Mouse (Mus musculus) thymus, postnatal 10 days (tissue): ENCODE measurements around the gene Unc50.

Experiments
- DNase-seq, 2 experiments: peaks; one replicate each; pipeline ENCODE4 v3.0.0; 2021; ENCODE audit warnings: low spot score in 2 of 2

Unc50 gene

DNA sequence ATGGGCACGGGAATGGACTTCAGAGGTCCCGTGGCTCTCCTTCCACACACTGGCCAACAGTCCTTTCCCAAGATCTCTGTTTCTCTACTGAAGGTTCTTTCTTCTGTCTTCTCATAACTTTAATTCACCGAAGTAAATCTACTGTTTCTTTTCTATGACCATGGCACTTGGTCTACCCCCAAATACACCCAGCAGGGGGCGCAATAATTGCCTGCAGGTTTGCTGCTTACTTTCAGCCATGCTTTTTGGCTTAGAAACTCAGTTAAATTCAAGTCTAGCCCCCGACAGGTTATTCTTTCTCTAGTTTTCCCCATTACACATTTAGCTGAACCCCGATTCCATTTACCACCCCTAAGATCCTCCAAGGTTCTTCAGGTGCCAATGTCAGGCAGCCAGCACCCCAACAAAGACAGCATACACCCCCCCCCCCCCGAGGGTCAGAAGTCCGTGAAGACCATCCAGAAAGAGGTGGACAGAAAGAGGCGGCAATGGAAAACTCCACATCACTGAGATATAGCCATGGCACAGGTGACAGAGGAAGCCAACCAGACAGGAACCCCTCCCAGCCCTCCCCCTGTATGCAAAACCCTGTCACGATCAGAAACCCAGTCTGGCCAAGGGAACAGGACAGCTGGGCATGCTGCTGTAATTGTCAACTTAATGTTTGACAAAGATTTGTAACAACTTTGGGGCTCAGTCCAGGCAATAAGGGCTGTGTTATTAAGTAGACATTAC is 18.6 kb downstream of the Unc50 start:
- peak; percentile 51 to 86 for DNase-seq

DNA sequence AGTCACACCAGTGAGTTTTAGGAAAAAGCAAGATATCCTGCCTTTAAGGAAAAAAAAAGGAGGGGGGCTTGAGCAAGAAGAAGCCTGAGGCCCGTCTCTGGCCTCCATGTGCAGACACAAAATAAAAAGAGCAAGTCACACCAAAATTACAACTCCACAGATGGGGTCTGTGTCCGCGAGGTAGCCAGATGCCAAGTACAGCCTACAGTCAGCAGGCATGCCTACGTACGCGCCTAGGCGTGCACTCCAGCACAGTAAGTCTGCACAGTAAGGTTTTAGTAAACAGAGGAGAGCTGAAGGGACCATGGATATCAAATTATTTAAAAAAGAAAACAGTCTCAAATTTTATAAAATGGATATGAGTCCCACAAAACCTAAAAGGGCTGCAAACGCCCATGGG is 21.3 kb downstream of the Unc50 start:
- DNase-seq, result no peak

DNA sequence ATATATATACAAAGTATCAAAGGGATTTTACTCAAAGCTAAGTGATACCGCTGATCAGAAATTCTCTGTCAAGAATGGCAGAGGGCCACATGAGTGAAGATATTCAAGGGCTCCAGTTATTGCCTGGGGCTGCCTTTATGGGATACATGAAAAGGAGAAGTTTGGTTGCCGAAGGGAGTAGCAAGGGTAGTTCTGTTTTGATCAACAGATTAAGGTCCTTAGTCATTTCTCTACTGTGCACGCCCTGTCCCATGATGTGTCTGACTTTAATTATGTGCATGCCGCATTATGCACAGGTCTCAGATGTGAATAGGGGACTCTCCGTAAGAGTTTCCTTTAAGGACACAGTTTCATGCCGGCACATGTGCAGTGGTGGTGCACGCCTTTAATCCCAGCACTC is 27.6 kb downstream of the Unc50 start:
- DNase-seq, result no peak

DNA sequence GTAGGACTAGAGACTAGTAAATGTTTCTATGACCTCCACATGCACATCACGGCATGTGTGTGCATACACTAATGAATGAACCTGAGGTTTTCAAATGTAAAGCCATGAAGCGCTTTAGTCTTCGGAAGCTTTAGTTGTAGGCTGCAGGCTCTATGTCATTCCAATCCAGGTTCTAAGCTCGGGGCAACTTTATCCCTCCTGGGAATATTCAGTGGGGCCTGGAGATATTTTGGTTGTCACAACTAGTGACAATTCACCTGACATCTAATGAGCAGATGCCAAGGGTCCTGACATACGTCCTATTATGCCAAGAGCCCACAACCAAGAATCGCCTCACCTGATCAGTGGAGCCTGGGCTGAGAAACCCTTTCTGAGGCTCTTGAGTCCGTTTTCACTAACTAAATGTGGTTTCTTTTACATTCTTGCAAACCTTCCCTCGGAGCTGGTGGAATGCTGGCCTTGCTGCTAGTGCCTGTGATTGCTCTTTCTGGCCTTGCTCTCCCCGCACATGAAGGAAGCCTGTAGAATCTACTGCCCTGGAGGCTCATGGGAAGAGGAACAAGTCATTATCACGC is 35.0 kb downstream of the Unc50 start:
- no peak for DNase-seq

DNA sequence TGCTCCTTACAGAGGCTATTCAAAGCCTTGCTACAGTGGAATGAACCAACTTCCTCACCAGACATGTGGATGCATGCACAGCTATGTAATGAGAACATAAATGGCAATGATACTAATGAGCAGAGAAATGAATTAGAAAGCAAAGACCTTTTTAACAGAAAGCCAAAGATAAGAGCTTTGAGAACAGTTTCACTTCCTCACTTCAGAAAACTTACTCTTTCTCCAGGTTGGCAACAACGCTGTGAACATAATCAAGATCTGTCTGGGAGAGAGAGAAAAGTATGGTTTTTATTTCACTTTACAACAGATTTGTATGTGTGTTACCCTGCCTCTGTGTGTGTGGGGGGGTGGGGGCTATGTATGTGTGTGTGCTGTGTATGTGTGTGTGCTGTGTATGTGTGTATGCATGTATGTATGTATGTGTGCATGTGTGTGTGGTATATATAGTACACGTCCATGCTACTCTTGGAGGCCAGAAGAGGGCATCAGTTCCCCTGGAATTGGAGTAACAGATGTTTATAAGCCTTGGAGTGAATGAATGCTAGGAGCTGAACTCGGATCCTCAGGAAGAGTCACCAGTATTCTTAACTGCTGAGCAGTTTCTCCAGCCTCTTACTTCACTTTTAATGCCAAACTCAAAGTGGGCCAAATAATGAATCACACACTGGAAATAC is 36.5 kb downstream of the Unc50 start:
- DNase-seq, result no peak

DNA sequence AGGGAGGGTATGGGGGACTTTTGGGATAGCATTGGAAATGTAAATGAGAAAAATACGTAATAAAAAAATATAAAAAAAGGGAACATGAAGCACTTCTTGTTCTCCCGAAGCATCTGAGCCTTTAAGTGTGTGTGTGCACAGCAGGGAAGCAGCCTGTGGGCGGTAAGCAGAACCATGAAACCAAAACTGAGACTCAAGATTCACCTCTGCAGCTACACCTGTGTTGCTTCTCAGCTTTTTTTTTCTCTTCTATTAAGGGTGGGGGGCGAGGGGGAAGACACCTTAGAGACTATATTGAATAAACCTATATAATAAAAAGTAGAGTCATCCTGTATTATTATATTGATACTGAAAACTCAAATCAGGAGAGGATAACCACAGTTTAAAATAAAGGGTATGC is 37.9 kb downstream of the Unc50 start:
- no peak for DNase-seq

DNA sequence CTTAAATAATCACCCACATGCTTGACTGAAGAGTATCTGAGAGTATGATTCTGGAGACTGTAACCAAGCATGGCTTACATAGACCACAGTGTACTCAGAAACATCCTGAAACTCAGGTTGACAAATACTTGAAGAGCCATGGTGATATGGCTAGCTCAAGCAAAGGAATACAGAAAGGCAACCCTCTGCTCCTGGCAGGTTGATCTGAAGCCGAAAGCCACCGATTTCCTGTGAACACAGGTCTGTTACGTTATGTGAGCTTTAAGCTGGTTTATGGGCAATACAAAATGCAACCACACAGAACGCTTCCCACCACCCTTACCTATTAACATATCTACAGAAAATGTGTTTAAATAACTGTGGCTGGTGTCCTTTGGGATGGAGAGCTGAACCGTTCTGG is 39.1 kb downstream of the Unc50 start:
- DNase-seq, result no peak

DNA sequence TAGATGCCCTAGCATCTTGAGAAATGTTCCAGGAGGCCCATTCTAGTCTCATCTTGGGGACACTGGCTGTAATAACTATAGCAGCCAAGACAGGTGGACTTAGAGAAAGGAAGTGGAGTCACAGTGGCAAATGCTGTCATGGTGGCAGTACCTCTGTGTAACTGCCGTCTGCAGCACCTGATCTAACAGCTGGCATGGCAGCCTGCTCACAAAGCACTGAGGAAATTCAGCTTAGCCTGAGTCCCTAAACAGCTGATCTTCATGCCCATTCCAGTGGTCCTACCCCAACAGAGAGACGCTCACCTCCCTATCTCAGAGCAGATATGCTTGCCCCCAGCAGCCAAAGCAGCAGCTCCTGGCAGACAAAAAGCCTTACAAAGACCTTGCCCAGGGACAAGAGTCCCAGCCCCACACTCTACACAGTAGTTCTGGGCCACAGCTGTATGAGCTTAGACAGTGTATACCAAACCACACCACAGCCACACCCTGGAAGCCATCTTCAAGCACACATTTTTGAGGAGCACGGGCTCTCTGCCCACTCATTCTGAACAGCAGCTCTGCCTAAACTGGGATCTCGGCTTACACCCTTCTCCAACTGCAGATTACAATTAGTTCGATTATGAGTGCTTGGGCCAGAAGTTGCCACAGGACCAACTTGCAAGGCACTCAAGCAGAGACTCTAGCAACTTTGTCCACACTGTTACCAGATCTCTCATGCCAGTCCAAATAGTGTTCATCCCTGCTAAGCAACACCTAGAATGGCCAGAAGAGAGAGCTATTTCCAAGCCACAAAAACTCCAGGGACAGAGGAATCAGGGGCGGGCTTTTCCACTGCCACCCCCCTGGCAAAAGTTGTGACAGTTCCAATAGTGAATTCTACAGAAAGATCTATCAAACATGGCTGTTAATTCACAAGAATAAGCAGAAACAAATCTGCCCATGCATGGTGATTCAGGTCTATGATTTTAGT is 41.5 kb downstream of the Unc50 start:
- no peak for DNase-seq

DNA sequence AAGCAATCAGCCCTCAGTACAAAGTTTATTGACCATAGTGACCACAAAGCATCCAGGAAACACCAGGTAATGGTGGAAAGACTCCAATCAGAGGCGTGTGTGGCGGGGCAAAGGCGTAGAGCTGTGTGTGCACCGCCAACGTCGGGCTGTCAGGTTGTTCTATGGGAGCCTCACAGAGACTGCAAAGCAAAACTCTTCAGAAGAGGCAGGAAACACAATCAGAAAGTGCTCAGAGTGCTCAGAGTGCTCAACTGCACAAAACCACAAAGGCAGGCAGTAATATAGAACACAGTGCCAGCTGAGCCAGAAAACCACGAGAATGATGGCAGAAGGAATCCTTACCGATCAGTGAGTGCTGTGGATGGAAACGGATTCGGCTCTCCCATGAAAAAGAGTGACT is 43.3 kb downstream of the Unc50 start:
- DNase-seq, result peak; percentile 57 to 65

DNA sequence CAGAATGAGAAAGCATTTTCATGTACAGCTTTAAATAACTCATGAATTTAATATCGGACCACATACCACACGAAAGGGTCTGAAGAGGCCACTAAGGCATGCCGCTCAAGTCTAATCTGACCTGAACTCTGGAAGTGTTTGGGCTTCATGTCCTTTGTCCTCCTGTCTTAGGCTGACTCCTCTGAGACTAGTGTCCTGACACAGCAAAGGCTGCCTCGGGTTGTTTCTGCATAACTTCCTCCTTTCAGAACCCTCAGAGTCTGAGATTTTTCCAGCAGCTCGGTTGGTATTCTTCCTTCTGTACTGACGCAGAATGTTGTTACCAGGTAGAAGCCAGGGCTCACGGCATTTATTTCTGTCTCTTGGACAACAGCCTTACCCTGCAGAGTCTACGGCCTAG is 44.1 kb downstream of the Unc50 start:
- no peak for DNase-seq

DNA sequence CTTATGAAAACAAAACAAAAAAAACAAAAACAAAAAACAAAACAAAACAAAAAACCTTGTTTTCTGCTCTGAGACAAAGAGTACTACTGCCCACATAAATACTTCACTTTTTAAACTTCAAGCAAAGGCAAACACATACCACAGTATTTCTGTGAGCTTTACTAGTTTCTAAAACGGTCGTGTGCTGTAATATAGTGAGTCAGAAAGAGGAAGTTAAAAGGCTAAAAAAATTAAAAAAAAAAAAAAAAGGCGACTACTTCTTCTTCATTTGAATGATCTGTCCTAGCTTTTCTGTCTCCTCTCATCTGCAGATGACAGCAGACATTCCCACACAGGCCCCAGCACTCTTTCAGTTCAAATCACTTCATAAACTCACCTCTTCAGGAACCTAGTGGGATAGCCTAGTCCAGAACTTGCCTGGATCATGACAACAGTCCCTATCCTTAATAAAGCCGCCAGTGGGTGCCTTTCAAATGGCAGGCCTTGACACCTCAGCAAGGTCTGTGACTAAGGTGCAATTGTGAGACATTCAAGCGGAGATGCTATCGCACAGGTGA is 44.8 kb downstream of the Unc50 start:
- no peak for DNase-seq

DNA sequence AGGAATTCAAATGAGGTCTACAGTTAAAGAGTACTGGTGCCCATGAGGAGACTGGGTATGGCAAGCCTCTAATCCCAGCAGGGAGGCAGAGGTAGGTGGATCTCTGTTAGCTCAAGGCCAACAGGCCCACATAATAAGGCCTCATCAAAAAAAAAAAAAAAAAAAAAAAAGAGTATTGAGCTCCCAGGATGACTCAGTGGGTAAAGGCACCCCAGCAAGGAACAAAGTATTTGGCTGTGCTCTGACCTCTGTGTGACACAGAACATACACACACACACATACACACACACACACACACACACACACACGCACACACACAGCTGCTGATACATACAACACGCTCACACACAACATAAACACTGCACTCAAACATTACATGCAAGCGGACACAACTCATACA is 45.4 kb downstream of the Unc50 start:
- no peak for DNase-seq

DNA sequence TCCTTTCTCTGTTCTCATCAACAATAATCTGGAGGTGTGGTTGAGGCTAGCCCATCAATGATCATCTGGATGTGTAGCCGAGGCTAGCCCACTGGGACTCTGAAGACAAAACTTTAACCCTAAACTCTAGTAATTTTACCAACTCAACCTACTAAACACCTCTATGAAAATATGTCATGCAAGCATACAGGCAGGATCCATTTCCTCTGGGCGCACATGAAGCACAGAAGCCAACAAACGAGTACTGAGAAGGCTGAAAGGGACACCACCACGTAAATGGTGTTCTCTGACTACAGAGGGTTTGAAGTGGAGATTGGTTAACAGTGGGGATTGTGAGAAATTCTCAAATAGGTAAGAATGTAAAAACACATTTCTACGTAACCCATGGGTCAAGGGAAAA is 47.3 kb downstream of the Unc50 start:
- DNase-seq, result no peak

DNA sequence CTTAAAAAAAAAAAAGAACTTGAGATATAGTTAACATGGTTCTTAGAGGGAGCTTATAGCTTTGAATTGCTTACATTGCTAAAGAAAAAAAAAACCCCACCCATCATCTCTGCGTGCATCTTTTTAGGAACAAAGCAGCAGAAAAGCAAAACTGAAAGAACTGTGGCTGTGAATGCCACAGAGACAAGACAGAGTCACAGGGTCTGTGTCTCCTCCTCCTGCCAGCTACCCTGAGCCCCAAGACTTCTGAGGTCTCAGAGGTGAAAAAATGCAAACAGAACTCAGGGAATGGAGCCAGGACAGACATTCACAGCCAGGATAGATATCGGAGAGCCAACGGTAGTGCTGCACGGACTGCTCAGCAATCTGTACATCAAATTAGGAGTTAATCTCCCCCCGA is 48.0 kb downstream of the Unc50 start:
- DNase-seq, result no peak

DNA sequence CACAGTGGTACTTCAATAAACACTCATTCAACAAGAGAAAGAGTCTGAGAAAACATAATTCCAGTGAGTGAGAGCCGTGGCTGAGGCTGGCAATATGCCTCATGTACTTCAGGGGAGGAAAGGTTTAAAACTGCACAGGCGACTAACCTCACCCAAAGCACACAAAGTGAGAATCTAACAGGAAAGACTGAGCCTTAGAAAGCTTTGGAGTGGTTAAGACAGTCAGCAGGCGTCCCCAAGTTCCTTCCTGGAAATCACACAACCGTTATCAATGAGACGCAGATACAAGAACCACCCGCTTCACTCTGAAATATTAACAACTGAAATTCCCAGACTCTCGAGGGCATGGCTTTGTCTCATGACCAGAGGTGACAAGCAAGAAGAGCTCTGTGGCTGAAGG is 48.5 kb downstream of the Unc50 start:
- no peak for DNase-seq

DNA sequence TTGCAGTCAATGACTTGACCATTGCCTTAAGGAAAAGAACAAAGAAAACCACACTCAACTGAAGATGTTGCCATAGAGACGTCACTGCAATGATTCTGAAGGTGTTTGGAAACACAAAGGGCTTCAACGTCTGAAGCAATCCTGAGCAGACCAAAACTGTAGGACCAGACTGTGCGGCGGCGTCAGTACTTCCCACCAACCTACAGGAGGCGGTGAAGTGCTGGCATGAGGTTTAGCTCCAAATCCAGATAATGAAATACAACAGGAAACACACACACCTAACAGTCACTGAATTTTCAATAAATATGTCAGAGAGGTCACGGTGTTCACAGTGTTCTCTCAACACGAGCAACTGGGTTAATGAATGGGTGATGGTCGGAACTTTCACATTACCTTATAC is 49.1 kb downstream of the Unc50 start:
- DNase-seq, result peak; percentile 58 to 74

DNA sequence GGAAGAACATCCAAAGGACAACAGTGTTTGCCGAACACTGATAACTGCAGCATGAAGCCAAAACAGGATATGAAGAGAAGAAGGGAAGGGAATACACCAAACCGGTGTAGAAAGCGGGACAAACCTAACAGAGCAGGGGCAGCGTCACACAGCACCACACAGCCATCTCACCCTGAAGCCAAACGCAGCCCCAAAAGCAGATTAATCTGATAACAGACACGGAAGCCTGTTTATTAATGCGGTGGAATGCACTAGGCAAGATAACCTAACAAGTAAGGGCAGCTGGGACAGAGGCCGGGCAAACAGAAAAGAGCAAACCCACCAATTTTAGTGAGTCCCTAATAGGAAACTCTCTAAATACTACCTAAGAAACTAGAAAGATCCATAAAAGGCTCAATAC is 49.8 kb downstream of the Unc50 start:
- no peak for DNase-seq

DNA sequence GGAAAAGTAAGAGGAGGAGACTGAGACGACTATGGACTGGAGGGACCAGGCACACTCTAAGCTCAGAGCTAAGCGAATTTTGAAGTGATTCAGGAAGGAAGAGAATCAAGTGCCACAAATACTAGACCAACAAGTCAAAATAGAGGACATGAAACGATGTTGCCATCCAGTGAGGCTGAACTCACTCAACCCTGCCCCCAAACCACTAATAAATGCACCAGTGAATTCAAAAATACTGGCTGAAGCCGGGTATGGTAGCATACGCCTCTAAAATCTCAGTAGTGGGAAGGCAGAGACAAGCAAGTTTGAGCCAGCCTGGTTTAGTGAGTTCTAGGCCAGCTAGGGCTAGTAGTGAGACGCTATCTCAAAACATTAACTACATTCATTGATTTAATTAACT is 50.8 kb downstream of the Unc50 start:
- no peak for DNase-seq

DNA sequence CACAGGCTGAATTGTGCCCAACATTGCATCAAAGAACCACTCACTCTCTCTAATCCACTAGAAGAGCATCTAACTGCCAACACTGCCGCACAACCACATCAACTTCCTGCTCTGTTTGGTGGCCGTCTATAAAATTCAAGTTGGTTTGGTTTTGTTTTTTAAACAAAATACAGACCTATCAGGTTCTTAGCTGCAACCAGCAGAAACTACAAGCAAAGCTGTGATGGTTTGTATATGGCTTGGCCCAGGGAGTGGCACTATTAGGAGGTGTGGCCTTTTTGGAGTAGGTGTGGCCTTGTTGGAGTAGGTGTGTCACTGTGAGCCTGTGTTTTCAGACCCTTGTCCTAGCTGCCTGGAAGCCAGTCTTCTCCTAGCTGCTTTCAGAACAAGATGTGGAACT is 51.4 kb downstream of the Unc50 start:
- DNase-seq, result no peak

DNA sequence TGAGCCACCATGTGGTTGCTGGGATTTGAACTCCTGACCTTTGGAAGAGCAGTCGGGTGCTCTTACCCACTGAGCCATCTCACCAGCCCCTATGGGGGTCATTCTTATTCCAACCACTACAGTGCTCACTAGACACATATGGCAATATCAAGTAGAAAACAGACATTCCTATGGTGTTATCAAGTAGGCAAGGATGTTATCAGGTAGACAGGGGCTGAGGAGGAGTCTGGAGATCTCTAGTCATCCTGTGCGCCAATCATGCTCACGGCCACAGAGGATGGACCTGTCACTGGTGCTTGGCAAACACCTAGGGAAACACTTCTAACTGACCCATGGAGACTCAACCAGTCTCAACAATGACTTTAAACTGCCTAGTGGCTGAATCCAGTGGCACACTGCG is 54.7 kb downstream of the Unc50 start:
- DNase-seq, result no peak

DNA sequence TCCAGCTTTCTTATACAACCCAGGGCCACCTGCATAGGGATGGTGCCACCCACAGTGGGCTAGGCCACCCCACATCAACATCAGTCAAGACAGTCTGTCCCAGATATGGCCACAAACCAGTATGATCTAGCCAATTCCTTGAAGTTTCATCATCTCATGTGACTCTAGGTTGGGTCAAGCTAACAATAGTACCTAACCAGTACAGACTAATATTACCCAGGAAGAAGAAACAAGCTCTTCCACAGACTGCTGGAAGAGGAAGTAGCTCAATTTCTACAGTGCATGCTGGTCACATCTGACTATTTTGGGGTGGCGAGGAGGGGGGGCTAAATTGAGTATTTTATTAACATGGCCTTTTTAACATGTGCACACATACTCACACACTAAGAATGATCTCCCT is 56.5 kb downstream of the Unc50 start:
- no peak for DNase-seq

DNA sequence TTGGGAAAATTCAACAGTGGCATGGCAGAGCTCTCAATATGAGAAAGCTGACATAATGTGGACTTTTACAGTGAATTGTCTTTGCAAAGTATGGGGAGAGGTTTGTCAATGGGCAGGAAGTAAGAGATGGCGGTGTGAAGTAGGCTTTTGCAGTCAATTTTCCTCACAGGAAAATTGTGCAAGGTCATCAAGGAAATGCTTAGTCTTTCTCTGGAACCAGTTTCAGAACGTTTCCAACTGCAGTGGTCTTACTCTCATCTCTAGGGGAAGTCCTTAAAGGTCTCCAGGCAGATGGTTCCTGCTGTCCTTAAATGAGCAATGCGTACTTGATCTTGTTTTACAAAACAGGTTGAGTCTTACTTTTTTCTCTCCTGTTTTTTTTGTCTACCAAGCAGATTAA is 57.1 kb downstream of the Unc50 start:
- no peak for DNase-seq
